Mouse (Mus musculus): ENCODE results near the gene Myrip.

The Myrip gene

DNA sequence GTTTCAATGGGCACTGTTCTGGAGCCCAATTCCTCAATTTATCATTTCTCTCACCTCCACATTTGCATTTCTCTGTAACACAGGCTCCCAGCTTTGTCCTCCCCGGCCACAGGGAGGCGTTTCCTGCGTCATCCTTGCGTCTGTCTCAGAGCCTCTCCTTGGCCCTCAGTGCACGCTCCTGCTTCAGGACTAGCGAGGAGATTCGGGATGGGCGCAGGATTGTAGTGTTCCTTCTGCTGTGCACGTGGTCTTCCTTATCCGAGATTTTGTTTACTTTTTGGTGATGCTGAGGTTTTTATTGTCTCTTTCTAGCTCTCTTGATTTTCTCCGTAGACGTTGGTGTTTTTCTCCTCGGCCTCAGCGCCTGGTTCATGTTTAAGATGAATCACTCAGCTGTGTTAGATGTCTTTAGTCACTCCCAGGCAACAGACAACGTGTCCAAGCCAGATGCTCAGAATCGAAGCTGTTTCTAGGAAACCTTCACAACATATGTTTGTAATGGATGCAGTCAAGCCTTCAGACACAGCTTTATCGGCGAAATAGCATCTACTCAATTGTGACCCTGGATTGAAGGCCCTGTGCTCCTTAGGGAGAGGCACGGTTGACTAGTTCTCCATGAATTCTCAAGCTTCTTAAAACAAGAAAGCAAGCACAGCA lies 218.3 kb downstream of the Myrip start:
- no peak for DNase-seq (ENCODE audit: extremely low read depth, low read depth, low spot score)

DNA sequence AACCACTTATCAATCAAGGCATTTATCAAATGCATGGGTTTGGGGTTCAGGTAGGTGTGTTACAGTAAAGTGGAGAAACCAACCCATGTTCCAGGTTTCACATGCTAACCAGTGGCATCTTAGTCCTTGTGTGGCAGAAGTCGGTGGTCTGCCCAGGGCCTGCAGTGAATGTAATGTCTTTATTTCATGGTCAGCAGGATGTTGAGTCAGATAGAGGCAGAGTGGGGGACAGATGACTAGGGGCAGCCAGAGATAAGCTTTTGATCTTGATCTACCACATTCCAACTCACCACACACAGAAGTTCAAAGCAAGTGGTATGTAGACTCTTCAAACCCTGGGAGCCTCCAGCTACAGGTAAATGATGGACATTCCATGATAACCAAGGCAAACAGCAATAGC lies 219.8 kb downstream of the Myrip start:
- DNase-seq (ENCODE audit: extremely low read depth, low read depth, low spot score): no peak
